Mouse (Mus musculus) lung, postnatal 36 days (tissue): ENCODE results near the gene Cacul1.

Source experiments
- DNase-seq: peaks from one replicate; pipeline ENCODE4 v3.0.0; 2022; ENCODE audit warnings: mixed read lengths

Cacul1 gene

GRCm38 (mm10) chr19:60530171-60530570, 50.7 kb downstream of the Cacul1 start:
- no peak for DNase-seq

GRCm38 (mm10) chr19:60529302-60529701, 51.5 kb downstream of the Cacul1 start:
- no peak for DNase-seq

- DNase-seq = no peak
Observed at GRCm38 (mm10) chr19:60528602-60529001, 52.2 kb downstream of the Cacul1 start.

GRCm38 (mm10) chr19:60526876-60527275, 53.9 kb downstream of the Cacul1 start:
- peak; percentile 18 for DNase-seq

GRCm38 (mm10) chr19:60525086-60525485, 55.7 kb downstream of the Cacul1 start:
- no peak for DNase-seq

GRCm38 (mm10) chr19:60524678-60525077, 56.1 kb downstream of the Cacul1 start:
- no peak for DNase-seq

- DNase-seq = no peak
Observed at GRCm38 (mm10) chr19:60520131-60520530, 60.7 kb downstream of the Cacul1 start.

- no peak for DNase-seq
Observed at GRCm38 (mm10) chr19:60515064-60515463, 65.8 kb downstream of the Cacul1 start.

- DNase-seq = peak; percentile 7
Observed at GRCm38 (mm10) chr19:60513431-60513830, 67.4 kb downstream of the Cacul1 start.

GRCm38 (mm10) chr19:60500209-60500608, 80.6 kb downstream of the Cacul1 start:
- peak; percentile 68 for DNase-seq

GRCm38 (mm10) chr19:60497171-60497570, 83.7 kb downstream of the Cacul1 start:
- no peak for DNase-seq

GRCm38 (mm10) chr19:60495772-60496171, 85.1 kb downstream of the Cacul1 start:
- no peak for DNase-seq

- no peak for DNase-seq
Observed at GRCm38 (mm10) chr19:60489566-60489965, 91.3 kb downstream of the Cacul1 start.

GRCm38 (mm10) chr19:60485261-60485660, 95.6 kb downstream of the Cacul1 start:
- no peak for DNase-seq

- DNase-seq = no peak
Observed at GRCm38 (mm10) chr19:60478859-60479258, 102.0 kb downstream of the Cacul1 start.

- DNase-seq = no peak
Observed at GRCm38 (mm10) chr19:60477788-60478187, 103.0 kb downstream of the Cacul1 start.
